Mouse (Mus musculus): ENCODE measurements around the gene Cdon.

Gene Cdon

DNA sequence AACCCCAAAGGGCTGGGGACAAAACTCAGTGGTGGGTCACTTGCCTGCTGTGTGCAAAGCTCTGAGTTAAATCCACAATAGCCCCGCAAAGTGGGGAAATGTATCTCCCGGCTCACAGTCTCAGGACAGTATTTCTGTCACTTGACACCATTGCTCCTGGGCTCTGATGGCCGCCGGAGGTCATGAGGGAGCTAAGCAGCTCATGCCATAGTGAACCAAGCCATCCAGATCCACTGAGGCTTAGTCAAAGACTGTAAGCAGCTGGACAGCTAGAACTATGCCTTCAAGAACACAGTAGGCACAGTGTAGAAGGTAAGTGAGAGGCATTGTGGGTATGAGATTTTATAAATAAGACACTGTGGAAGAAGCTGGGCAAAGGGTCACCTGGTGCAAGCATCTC lies 74.0 kb downstream of the Cdon start:
- no peak for DNase-seq

DNA sequence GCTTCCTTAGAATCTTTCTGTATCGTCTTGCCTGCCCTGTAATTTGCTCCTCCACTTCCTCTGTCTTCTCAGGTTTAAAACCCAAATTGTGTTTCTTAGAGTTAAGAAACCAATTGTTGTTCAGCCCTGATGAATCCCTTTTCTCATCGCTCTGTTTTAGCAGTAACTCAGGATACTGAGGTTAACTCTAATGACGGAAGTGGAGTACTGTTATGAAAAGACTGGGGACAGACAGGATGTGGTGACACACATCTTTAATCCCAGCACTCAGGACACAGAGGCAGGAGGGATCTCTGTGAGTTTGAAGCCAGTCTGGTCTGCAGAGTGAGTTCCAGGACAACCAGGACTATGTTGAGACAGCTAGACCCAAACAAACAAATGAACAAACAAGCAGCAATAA lies 74.5 kb downstream of the Cdon start:
- DNase-seq = no peak

DNA sequence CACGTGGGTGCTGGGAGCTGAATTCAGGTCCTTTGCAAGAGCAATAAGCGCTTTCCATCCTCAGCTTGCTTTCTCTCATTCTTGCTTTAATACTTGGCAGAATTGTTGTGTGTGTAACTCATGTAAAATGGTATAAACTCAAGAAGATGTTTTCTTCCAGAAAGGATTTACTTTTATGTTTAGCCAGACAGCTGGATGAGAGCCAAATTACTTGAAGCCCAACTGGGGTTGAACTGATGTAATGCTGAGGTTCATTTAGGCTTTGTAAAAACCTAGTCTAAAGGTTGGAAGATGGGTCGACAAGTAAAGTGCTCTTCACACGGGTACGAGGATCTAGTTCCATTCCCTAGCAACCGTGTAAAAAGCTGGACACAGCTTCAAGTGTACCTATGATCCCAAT lies 79.0 kb downstream of the Cdon start:
- DNase-seq = no peak

DNA sequence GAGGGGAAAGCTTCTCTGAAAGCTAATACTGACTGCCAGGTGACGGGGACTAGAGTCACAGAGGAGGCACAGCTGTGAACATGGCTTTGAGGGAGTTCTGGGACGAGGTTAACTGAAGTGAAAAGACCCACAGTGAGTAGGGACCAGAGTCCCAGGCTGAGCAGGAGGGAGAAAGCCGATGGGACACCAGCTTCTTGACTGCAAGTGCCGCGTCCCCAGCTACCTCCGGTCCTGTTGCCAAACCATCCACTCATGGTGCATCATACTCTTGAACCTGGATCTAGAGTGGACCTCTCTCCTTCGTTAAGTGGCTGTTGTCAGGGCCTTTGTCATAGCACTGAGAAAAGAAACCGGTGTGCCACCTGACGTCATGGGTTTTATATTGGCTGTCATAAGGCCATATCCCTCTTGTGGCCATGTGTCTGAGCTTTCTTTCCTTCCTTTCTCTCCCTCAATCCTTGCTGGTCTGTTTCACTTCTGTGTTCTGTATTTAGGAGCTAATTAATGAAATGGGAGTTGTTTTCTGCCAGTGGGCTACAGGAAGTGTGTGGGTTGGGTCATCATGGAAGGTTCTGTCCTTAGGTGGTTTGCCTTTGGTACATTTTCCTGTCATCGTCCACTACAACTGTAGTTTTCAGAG lies 81.6 kb downstream of the Cdon start:
- DNase-seq = no peak

DNA sequence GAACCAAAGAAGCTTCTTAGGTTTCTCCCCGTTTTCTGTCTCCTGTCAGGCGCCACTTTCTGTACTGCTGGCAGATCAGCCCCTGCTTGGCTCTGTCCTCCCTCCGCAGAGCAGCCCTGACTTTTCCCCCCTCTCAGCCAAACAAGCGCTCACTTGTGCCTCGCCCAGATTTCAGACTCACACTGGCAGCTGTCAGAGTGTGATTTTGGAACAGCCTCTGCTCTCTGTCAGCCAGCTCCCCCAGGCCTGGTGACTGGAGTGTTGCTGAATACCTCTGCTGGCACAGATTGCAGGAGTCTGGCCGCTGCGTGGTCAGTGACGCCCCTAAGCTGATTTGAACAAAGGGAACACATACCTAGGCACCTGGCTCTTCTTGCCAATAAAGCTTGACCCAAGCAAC lies 87.3 kb downstream of the Cdon start:
- peak; percentile 73 for DNase-seq

DNA sequence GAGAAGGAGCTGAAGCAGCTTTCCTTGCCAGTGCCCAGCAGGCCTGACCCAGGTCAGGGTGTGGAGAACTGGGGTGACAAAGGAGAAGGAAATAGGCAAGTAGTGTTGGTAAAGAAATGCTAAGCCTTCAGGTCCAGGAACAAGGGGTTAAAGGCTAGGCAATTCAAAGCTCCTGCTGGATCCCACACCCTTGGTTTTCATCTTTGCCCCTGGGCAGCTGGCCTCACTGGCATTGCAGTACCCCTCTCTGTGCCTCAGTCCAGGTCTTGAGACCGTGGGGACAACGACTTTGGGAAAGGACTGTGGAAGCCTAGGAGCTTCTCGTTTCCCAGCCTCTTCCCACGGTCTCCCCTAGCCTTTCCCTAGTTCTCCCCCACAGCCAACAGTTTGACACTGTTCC lies 93.0 kb downstream of the Cdon start:
- DNase-seq = no peak

DNA sequence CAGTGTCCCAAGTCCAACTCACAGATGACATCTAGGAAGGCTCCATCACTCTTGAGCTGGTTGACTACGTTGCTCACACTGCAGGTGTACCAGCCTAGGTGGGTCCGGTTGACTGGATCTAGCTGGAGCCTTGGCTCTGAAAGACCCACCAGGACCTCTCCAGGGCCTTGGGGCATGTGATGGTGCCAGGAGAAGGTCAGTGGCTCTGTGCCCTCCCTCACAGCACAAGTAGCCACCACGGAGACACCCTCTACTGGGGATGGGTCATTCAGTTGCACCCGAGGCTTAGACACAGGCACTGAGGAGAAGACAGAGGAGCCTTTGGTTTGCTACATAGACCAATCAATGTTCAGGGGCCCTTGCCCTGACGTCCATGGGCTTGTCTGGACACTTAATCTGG lies 95.3 kb downstream of the Cdon start:
- DNase-seq = no peak

DNA sequence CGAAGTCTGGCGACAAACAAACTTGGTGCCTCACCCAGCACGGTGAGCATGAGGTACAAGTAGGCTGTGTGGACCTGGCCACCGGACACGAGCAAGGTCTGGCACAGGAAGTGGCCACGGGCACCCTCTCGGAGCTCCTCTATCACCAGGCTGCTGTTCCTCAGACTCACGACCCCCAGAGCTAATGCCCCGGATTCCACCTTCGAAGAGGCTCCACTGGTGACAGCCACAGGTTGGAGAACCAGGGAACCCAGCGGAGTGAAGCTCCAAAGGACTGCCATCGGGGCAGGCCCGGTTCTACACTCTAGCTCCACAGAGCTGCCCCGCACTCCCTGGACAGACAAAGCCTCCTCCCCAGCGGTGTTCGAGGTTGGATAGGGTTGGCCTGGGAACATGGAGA lies 95.8 kb downstream of the Cdon start:
- no peak for DNase-seq

DNA sequence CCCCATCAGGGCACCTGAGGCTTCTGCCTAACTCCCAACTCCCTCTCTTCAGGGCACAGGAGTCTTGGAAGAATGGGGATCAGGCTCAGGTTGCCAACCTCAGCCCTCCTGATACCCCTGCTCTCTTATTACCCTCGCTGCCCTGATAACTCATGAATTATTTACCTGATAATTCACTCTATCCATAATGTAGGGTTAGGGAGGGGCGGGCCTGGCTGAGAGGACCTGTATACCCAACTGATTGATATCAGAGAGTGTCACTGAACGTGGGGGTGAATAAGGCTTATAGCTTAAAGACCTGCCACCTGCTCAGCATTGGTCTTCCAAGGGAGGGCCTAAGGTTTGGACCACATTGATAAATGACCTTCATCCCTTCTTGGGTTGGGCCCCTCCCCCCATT lies 97.2 kb downstream of the Cdon start, which contains the start of gene Gm1113:
Gene Gm1113 (minus strand): TSS at position 101 of the 400 bp plus-strand sequence.
- DNase-seq = no peak

DNA sequence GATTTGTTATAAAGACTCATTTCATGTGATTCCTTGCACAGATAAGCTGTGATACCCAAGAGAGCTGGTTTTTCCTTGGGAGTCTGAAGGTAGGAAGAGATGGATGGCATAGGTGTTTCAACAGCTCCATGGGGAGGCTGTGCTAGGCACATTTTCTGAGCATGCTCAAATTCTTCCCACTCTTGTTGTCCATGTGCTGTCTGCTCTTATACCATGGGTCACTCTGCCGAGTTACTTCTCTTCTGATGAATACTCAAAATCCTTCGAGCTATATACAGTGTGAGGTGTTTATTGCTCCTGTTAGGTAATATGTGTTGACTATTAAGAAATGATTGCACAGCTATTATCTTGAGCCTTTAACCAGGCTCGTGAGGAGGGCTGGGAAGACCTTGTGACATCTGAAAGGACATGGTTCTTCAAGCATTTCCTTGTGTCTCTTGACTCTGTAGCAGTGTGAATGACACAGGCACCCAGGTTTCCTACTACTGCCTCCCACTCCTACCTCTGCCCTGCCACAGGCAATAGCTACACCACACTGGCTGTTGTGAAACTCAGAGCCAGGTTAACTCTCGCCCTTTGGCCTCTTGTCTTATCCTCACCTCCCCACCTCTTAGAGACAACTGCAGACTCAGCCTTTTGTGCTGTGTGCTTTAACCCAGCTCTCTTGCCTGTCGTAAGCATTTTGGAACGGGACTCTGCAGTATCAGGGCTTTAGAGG lies 99.9 kb downstream of the Cdon start:
- no peak for DNase-seq

DNA sequence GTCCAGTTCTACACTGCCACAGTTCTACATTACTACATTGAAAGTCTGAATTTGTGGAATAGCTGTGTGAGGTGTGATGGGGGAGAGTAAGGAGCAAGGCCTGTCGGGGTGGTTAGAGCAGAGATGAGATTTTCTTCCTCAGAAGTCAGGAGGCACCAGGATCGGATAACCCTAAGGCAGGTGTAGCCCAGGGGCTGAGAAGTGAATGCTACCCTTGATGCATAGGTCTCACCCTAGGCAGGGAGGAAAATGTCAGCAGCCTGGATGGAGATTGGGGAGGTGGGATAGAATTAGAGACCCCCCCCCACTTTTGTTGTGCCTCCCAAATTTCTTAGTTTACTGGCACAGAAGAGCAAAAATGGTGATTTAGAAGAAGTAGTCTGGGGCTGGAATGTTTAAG lies 101.3 kb downstream of the Cdon start:
- no peak for DNase-seq

DNA sequence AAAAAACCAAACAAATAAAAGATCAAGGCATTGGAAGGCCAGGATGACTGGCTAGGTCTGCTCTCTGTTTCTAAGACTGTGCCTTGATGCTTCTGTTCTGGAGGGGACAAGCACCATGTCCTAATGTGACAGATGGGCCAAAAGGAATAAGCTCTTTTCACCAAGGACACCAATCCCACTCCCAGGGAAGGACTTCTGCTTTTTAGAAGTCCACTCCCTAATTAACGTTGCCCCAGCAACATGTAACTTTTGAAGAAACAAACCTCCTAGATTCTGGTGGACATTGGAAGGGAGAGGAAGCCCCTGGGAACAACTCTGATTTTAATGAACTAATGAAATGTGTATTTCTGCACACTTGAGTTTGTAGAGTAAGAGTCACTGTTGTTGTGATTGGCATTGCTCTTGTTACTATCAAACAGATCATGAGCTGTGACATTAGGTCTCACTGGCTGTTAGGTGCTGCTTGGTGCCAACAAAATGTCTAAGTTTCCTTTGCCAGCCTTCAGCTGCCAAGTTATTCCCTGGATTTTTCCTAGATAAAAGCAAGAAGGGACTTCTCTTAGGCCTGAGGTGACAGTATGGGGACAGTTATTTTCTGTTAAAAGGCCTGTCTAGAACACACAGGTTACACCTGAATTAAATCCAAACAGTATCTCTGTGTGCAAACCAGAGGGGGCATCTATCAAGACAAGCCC lies 102.0 kb downstream of the Cdon start:
- no peak for DNase-seq

DNA sequence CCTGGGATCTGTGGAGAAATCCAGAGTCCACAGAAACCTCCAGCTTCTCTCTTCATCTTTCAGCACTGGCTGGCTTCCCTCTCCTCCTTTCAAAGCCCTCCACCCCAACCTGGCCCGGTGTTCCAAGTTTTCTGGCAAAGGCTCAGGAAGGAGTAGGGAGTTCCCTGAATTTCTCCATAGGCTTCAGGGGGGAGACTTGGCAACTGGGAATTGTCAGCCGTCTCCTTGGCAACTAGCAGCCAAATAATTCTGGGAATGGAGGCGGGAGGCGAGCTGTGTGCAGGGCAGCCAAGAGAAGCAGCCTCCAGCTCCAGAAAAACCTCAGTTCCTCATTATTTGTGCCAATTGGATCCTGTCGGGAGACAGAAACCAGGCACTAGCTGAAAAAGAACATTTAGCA lies 102.6 kb downstream of the Cdon start:
- peak; percentile 76 for DNase-seq

DNA sequence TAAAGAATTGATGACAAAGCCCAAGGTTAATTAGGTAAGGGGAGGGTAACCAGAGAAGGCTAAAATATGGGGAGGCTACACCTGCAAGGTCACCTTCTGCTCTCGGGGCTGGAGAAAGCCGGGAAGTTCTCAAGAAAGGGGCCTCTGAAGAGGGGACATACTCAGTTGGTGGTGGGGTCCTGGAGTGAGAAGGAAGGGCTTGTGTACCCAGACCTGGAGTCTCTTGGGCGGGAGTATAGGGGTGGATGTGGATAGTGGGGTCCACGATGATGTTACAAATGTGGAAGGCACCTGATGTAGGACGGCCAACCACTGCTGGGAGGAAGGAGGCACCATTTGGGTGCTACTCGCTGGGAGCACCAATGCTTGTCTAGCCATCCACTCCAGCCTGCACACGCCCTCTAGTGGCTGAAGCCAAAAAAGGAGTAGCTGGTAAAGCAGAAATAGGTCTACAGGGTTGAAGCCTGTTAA lies 103.0 kb downstream of the Cdon start:
- DNase-seq = peak; percentile 79

DNA sequence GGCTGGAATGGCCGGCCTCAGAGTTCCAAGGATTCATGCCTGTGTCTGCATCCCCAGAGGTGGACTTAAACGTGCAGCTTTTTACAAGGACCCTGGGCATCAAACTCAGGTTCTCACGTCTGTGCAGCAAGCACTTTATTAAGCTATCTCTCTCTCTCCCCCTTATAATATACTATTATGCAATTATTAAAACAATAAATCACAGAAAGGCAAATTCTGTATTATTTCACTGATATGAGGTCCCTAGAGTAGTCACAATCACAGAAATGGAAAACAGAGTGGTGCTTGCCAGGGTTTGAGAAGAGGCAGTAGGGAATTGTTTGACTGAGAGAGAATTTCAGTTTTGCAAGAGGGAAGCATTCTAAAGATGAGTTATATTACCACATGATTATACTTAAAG lies 108.2 kb downstream of the Cdon start:
- no peak for DNase-seq

DNA sequence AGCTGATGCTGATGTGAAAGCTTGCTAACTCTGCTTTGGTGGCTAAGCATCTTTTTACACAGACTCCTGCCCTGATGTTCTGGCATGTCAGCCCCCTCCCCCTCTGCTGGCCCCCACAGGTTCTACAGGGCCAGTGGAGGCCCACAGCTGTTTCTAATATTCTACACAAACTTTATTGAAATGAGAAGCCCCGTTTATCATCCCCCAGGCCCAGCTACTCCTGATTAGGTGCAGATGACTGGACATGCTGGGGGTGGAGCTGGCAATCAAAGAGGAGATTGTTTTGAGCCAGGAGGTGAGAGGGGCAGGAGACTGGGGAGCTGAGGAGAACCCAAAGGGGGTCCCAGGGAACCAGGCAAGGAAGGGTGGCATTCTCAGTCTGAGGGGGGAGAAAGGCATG lies 108.9 kb downstream of the Cdon start:
- DNase-seq = no peak

DNA sequence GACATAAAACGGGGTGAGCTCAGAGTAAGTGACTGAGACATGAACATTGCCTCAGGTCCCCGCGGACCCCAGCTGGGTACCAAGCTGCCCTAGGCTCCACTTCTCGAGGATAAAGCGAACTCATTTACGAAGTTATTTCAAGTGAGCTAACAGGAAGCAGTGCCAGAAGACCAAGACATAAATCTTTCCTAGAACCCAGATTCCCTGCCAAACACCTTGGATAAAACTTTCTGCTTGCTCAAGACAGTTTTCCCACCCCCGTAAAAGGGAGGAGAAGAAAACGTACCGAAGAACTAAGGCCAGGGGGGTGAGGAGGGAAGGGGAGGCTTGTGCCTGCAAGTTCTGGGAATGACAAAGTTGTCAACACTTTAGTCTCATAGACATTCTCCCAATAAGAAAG lies 112.3 kb downstream of the Cdon start:
- DNase-seq = no peak

DNA sequence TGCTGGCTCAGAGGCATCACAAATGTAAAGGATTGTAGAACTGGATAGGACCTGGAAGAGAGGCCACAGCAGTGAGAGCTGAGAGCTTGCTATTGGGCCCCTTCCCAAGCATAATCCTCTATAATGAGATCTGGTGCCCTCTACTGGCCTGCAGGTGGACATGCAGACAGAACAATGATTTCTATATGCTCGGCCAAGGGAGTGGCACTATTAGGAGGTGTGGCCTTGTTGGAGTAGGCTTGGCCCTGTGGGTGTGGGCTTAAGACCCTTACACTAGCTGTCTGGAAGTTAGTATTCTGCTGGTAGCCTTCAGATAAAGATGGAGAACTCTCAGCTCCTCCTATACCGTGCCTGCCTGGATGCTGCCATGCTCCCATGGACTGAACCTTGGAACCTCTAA lies 114.2 kb downstream of the Cdon start:
- DNase-seq = no peak

DNA sequence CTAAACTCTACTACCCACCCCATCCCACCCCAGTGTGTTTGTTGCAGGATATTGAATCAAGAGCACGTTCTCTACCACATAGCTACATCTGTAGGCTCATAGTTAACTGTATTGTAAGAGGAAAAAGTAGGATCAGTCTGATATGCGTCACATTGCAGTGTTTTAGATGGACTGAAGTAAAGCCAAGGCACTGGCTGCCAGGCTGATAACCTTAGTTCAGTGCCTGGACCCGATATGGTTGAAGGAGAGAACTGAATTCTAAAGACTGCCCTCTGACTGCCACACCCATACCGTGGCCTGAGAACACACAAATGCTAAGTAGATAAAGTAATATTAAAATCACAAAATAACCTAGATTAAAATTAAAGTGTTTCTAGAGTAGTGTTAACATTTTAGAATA lies 114.9 kb downstream of the Cdon start:
- no peak for DNase-seq

DNA sequence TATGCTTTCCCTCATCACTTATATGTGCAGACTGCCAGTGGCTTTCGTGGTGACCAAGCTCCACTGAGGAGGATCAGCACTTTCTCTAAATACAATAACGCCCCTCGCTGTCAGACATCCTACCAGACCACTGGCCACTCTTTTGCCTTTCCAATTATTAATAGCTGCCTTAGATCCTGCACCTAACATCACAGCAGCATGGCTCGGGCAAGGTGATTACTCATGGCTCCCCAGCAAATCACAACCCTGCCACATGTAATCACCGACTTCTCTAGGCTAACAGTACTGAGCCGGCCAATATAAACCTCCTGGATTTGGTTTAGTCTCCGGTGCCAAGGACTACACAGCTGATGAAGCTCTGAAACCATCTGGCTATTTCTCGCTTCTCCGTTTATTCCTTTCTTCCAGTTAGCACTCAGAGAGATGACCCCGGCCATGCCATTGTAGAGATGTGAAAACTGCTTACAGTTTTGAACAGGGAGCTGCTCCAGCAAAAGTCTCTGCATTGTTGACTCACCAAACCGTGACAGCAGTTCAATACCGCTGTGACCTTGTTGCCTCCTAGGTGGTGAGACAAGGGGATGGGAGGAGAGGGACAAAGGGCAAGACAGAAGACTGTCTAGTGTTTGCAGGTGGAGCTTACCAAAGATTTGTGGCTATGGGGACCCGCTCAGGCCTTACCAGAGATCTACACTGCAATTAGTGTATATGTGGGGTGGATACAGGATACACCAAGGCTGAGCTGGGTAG lies 118.2 kb downstream of the Cdon start:
- no peak for DNase-seq

DNA sequence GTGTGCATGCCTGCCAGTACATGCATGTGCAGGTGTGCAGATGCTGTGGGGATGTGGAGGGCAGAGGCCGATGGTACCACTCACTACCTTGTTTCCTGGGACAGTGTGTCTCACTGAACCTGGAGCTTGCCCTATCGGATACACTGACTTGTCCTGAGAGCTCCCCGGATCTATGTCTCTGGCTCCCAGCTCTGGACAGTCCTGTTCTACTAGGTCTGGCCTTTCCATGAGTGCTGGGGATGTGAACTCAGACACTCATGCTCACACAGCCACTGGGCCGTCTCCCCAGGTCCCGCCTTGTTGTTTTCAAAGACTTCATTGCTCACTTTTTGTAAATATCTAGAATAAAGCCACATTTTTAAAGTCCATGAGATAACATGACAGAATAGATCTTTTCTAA lies 120.1 kb downstream of the Cdon start:
- no peak for DNase-seq

DNA sequence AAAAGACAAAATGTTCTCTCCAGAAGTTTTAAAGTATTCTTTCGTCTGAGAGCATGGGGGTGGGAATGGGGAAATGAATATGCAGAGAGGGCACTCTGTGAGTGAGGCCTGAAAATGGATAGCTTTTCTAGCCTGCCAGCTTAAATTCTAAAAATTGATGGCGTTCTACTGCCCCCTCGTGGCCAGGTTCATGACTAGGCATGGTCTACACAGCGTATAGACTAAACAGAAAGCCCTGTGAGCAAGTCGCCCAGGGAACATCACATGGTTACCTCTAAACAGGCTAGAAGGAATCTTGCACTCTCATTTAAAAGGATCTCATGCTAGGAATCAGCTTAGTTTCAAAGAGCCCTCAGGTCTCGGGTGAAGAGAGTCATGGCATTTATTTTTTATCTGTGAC lies 120.6 kb downstream of the Cdon start:
- DNase-seq = peak; percentile 45

DNA sequence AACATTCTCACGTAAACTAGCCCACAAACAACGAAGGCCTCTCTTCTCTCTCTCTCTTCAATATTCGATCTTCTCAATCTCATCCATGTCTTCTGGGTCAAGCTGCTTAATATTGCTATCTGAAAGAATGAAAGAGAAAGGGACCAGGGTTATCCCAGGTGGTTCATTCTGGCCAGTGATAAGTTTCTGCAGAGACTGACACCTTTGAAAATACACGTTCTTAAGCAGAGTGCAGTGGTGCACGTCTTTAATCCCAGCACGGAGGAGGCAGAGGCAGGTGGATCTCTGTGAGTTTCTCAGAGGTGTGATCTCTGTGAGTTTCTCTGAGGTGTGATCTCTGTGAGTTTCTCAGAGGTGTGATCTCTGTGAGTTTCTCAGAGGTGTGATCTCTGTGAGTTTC lies 121.0 kb downstream of the Cdon start:
- no peak for DNase-seq
